Mouse (Mus musculus): ENCODE measurements around the gene Gzmm. TPM values are rescaled to one million over a fixed set of nuclear protein-coding genes. Genes with fewer than 3 reads are reported as not detected.

Gzmm gene
- polyA plus RNA-seq, 1 experiment: 0.71 TPM

GRCm38 (mm10) chr10:79704065-79704969, 15.5 kb downstream of the Gzmm start, which contains the start of gene Bsg:
Gene Bsg (plus strand): TSS chr10:79704491.
- peak within 1 kb of the TSS; percentile 66 for H3ac ChIP-seq (ENCODE audit: control insufficient read depth, insufficient read length)
- no peaks in the 10 kb centered on the region for H3K36me3 ChIP-seq (ENCODE audit: control insufficient read depth, insufficient read depth)
- peak; percentile 43 for TF ChIP-seq SRF (IDR thresholded peaks at IDR 0.05; ENCODE audit: control insufficient read depth, insufficient read length, low read depth)
- TF ChIP-seq E2F4 (IDR thresholded peaks at IDR 0.05; ENCODE audit: insufficient read depth): no peak
- no peak for TF ChIP-seq REST (IDR thresholded peaks at IDR 0.05; ENCODE audit: insufficient read depth, insufficient read length)
- peak; percentile 97 for TF ChIP-seq POLR2AphosphoS2 (IDR thresholded peaks at IDR 0.05; ENCODE audit: insufficient read length, low read depth)
- TF ChIP-seq TCF12 (IDR thresholded peaks at IDR 0.05; ENCODE audit: insufficient read depth, poor library complexity, severe bottlenecking): no peak
- TF ChIP-seq USF1 (IDR thresholded peaks at IDR 0.05; ENCODE audit: low read depth): peak; percentile 91
- TF ChIP-seq MYOD1 (IDR thresholded peaks at IDR 0.05; ENCODE audit: control insufficient read depth in 1 of 3, insufficient read length in 2 of 3, low read depth in 2 of 3): peak in 1 of 3 experiments; percentile 2
- peak in 2 of 3 experiments; percentile 23 to 53 for TF ChIP-seq MYOG (IDR thresholded peaks at IDR 0.05; ENCODE audit: control insufficient read depth in 1 of 3, insufficient read depth in 1 of 3, insufficient read length in 2 of 3, low read depth in 2 of 3)
- TF ChIP-seq TCF3 (IDR thresholded peaks at IDR 0.05; ENCODE audit: insufficient read length, low read depth): no peak
- no peak for TF ChIP-seq CEBPB (IDR thresholded peaks at IDR 0.05; ENCODE audit: insufficient read depth, poor library complexity, severe bottlenecking)
- TF ChIP-seq MAX (IDR thresholded peaks at IDR 0.05; ENCODE audit: low read depth): no peak
- peak; percentile 99 for TF ChIP-seq POLR2A (IDR thresholded peaks at IDR 0.05; ENCODE audit: insufficient read length, low read depth)
- H3K4me2 ChIP-seq (ENCODE audit: low read depth): peak within 1 kb of the TSS; percentile 96
- peak within 1 kb of the TSS; percentile 93 for H3K4me3 ChIP-seq
- no peaks in the 10 kb centered on the region for H3K27me3 ChIP-seq (ENCODE audit: control insufficient read depth, insufficient read depth, insufficient read length)
- peaks cover 43% of the 10 kb centered on the region for H3K79me2 ChIP-seq (ENCODE audit: control insufficient read depth, insufficient read depth)

GRCm38 (mm10) chr10:79704970-79705360, 16.1 kb downstream of the Gzmm start:
- H3K27me3 ChIP-seq (ENCODE audit: control insufficient read depth, insufficient read depth, insufficient read length): no peaks in the 10 kb centered on the region
- H3K36me3 ChIP-seq (ENCODE audit: control insufficient read depth, insufficient read depth): peaks cover 6% of the 10 kb centered on the region
- H3K79me2 ChIP-seq (ENCODE audit: control insufficient read depth, insufficient read depth): peaks cover 47% of the 10 kb centered on the region
- H3ac ChIP-seq (ENCODE audit: control insufficient read depth, insufficient read length): peak overlapping the region; percentile 66
- TF ChIP-seq POLR2AphosphoS2 (IDR thresholded peaks at IDR 0.05; ENCODE audit: insufficient read length, low read depth) (no peak), E2F4 (IDR thresholded peaks at IDR 0.05; ENCODE audit: insufficient read depth) (no peak), POLR2A (IDR thresholded peaks at IDR 0.05; ENCODE audit: insufficient read length, low read depth) (no peak), TCF12 (IDR thresholded peaks at IDR 0.05; ENCODE audit: insufficient read depth, poor library complexity, severe bottlenecking) (no peak), TCF3 (IDR thresholded peaks at IDR 0.05; ENCODE audit: insufficient read length, low read depth) (no peak), REST (IDR thresholded peaks at IDR 0.05; ENCODE audit: insufficient read depth, insufficient read length) (no peak), MYOG (IDR thresholded peaks at IDR 0.05; ENCODE audit: control insufficient read depth in 1 of 3, insufficient read depth in 1 of 3, insufficient read length in 2 of 3, low read depth in 2 of 3) (no peak), MAX (IDR thresholded peaks at IDR 0.05; ENCODE audit: low read depth) (no peak), CEBPB (IDR thresholded peaks at IDR 0.05; ENCODE audit: insufficient read depth, poor library complexity, severe bottlenecking) (no peak), SRF (IDR thresholded peaks at IDR 0.05; ENCODE audit: control insufficient read depth, insufficient read length, low read depth) (no peak), USF1 (IDR thresholded peaks at IDR 0.05; ENCODE audit: low read depth) (no peak), MYOD1 (IDR thresholded peaks at IDR 0.05; ENCODE audit: control insufficient read depth in 1 of 3, insufficient read length in 2 of 3, low read depth in 2 of 3) (no peak)
- peak overlapping the region; percentile 96 for H3K4me2 ChIP-seq (ENCODE audit: low read depth)
- peak overlapping the region; percentile 93 for H3K4me3 ChIP-seq

- TF ChIP-seq TCF3 (IDR thresholded peaks at IDR 0.05; ENCODE audit: insufficient read length, low read depth) (no peak), MYOD1 (IDR thresholded peaks at IDR 0.05; ENCODE audit: control insufficient read depth in 1 of 3, insufficient read length in 2 of 3, low read depth in 2 of 3) (peak; percentile 15 to 93 (median 86)), MYOG (IDR thresholded peaks at IDR 0.05; ENCODE audit: control insufficient read depth in 1 of 3, insufficient read depth in 1 of 3, insufficient read length in 2 of 3, low read depth in 2 of 3) (peak; percentile 45 to 92 (median 67)), POLR2A (IDR thresholded peaks at IDR 0.05; ENCODE audit: insufficient read length, low read depth) (peak; percentile 9), REST (IDR thresholded peaks at IDR 0.05; ENCODE audit: insufficient read depth, insufficient read length) (no peak)
- Histone ChIP-seq H3K4me3 (peak overlapping the region; percentile 93), H3ac (ENCODE audit: control insufficient read depth, insufficient read length) (no peak overlapping the region)
These were observed 17.1 kb downstream of the Gzmm start for GRCm38 (mm10) chr10:79705951-79706350.

GRCm38 (mm10) chr10:79706406-79707094, 17.7 kb downstream of the Gzmm start:
- Histone ChIP-seq H3K4me3 (peak overlapping the region; percentile 93), H3K79me2 (ENCODE audit: control insufficient read depth, insufficient read depth) (peaks cover 47% of the 10 kb centered on the region), H3K36me3 (ENCODE audit: control insufficient read depth, insufficient read depth) (peaks cover 12% of the 10 kb centered on the region), H3ac (ENCODE audit: control insufficient read depth, insufficient read length) (no peak overlapping the region), H3K4me2 (ENCODE audit: low read depth) (peak overlapping the region; percentile 96), H3K27me3 (ENCODE audit: control insufficient read depth, insufficient read depth, insufficient read length) (no peaks in the 10 kb centered on the region)
- TF ChIP-seq POLR2A (IDR thresholded peaks at IDR 0.05; ENCODE audit: insufficient read length, low read depth): peak; percentile 2
- TF ChIP-seq TCF3 (IDR thresholded peaks at IDR 0.05; ENCODE audit: insufficient read length, low read depth): no peak

More at GRCm38 (mm10) chr10:79705951-79706350, 17.1 kb downstream of the Gzmm start:
- Histone ChIP-seq H3K36me3 (ENCODE audit: control insufficient read depth, insufficient read depth) (peaks cover 11% of the 10 kb centered on the region), H3K27me3 (ENCODE audit: control insufficient read depth, insufficient read depth, insufficient read length) (no peaks in the 10 kb centered on the region), H3K79me2 (ENCODE audit: control insufficient read depth, insufficient read depth) (peaks cover 47% of the 10 kb centered on the region), H3K4me2 (ENCODE audit: low read depth) (peak overlapping the region; percentile 96)

Data from myocyte (in vitro differentiated cells).